Mouse (Mus musculus): ENCODE data around the gene Tnp1. TPM values are rescaled to one million over a fixed set of nuclear protein-coding genes. Genes with fewer than 3 reads are reported as not detected.

Gene Tnp1
- not detected for polyA plus RNA-seq (2017; shearing (Covaris generic))

GRCm38 (mm10) chr1:73015731-73016130 lies at the start of gene Tnp1:
Gene Tnp1, minus strand, starts transcription at chr1:73015909.

Other genes with a start within 250 kb of the Tnp1 start
- not detected for gene Igfbp2, start 191.4 kb downstream of the Tnp1 start, polyA plus RNA-seq (2017; shearing (Covaris generic))
- gene Igfbp5, start 141.0 kb downstream of the Tnp1 start, polyA plus RNA-seq (2017; shearing (Covaris generic)) = not detected

All from CD4-positive, CD25-positive, alpha-beta regulatory T cell, adult 9 weeks (primary cell).